Mouse (Mus musculus) lung, embryonic 14.5 days (tissue): ENCODE results near the gene Plrg1. TPM values are rescaled to one million over a fixed set of nuclear protein-coding genes. Genes with fewer than 3 reads are reported as not detected.

Source experiments
- ATAC-seq: fragments of 200-750 bp; cut with Nextera tagmentation; 2 replicates; pipeline ENCODE4 v1.8.0; 2017; ENCODE audit warnings: mild to moderate bottlenecking, moderate TSS enrichment, moderate library complexity; ENCODE audit not compliant: insufficient read depth
- DNase-seq: peaks from one replicate; pipeline ENCODE4 v3.0.0-alpha.2; 2015
- H3K27ac ChIP-seq: fragments of 300-500 bp; sonication (generic); 2 replicates; pipeline ENCODE4 v1.5.1; 2014; ENCODE audit warnings: low read depth, mild to moderate bottlenecking, moderate library complexity
- H3K27me3 ChIP-seq: fragments of 300-500 bp; sonication (generic); 2 replicates; pipeline ENCODE4 v1.6.1; 2014; ENCODE audit warnings: low read length, control low read depth; ENCODE audit not compliant: insufficient read depth
- H3K36me3 ChIP-seq: fragments of 300-500 bp; sonication (generic); 2 replicates; pipeline ENCODE4 v1.6.1; 2014; ENCODE audit warnings: control low read depth; ENCODE audit not compliant: insufficient read depth
- H3K4me1 ChIP-seq: fragments of 300-500 bp; sonication (generic); 2 replicates; pipeline ENCODE4 v1.6.1; 2014; ENCODE audit warnings: antibody characterized with exemption, control low read depth; ENCODE audit not compliant: insufficient read depth
- H3K4me2 ChIP-seq: fragments of 300-500 bp; sonication (generic); 2 replicates; pipeline ENCODE4 v1.6.1; 2014; ENCODE audit warnings: mild to moderate bottlenecking
- H3K4me3 ChIP-seq: fragments of 300-500 bp; sonication (generic); 2 replicates; pipeline ENCODE4 v1.5.1; 2014; ENCODE audit warnings: low read depth, low read length
- H3K9ac ChIP-seq: fragments of 300-500 bp; sonication (generic); 2 replicates; pipeline ENCODE4 v1.6.1; 2014
- H3K9me3 ChIP-seq: fragments of 300-500 bp; sonication (generic); 2 replicates; pipeline ENCODE4 v1.6.1; 2016; ENCODE audit warnings: low read depth, low read length, control low read depth
- CTCF ChIP-seq: IDR thresholded peaks from 2 replicates; pipeline ENCODE4 v1.5.1; 2016; ENCODE audit warnings: antibody characterized with exemption, low read depth
- WGBS: fragments of 180-500 bp; shearing (Covaris S2); extraction: QIAGEN DNeasy Blood & Tissue Kit; methylation state at CpG from one replicate; pipeline ENCODE4 v1.1.7; 2014; 5-methylcytosine and 5-hydroxymethylcytosine counted together
- polyA plus RNA-seq: library from polyadenylated mRNA; unstranded; fragments of >200 nt; fragmentation: Nextera tagmentation; extraction: Ambion mirVana; gene quantifications from 2 replicates; pipeline ENCODE4 v1.2.1, GENCODE M21; 2014

Plrg1 gene
- polyA plus RNA-seq, 1 experiment from 2014 or later = 114 TPM

GRCm38 (mm10) chr3:83016236-83016635 lies 39.1 kb upstream of the Plrg1 start:
- H3K27ac ChIP-seq = no peak overlapping the region
- ATAC-seq (no peak), DNase-seq (no peak)
- no peak overlapping the region for H3K4me2 ChIP-seq
- no peaks in the 10 kb centered on the region for H3K4me1 ChIP-seq
- H3K36me3 ChIP-seq = no peaks in the 10 kb centered on the region
- 63% methylated on average over 1 of the region's 1 CpGs for WGBS
- H3K9ac ChIP-seq = no peak overlapping the region
- TF ChIP-seq CTCF = no peak
- H3K4me3 ChIP-seq = no peak overlapping the region
- no peaks in the 10 kb centered on the region for H3K27me3 ChIP-seq
- no peaks in the 10 kb centered on the region for H3K9me3 ChIP-seq

DNA sequence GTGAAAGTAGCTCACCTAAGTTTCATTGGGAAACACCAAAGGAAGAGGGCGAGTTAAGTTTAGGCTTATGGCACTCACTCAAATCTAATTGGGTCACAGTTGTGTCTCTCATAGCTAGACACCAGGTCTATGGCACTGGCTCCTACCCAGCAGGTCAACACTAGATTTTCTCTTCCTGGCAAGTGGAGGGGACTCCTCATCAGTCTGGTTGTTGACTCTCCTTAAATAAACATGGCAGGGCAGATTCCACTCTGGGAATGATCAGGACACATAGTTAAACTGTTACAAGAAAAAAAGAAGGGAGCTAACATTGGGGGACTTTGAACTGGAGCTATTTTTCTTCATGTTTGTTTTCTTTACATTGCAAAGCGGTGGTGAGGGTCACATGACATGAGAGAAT lies 34.9 kb upstream of the Plrg1 start:
- Histone ChIP-seq H3K27ac (no peak overlapping the region), H3K27me3 (no peaks in the 10 kb centered on the region), H3K4me3 (no peak overlapping the region), H3K9me3 (no peaks in the 10 kb centered on the region), H3K9ac (no peak overlapping the region), H3K4me1 (no peaks in the 10 kb centered on the region), H3K4me2 (no peak overlapping the region), H3K36me3 (no peaks in the 10 kb centered on the region)
- no peak for TF ChIP-seq CTCF
- DNase-seq (no peak), ATAC-seq (no peak)
- WGBS = 57% methylated on average over 2 of the region's 2 CpGs

DNA sequence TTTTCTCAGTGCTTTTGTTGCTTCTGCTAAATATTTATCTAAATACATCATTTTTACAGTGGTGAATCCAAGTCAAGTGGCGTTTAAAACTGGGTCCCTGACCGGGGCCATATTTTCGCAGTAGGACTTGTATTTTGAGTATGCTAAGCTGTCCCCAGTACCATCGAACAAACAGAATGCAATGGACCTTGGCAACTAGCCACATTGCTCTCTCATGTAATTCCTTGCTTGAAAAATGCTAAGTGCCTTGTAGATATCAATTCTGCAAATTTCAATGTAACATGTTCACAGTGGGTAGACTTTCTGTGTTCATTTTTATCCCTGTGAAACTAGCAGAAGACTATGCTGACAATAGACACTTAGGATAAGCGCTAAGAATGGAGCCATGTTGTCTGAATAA lies 34.1 kb upstream of the Plrg1 start:
- Histone ChIP-seq H3K36me3 (no peaks in the 10 kb centered on the region), H3K4me2 (no peak overlapping the region), H3K4me3 (no peak overlapping the region), H3K4me1 (no peaks in the 10 kb centered on the region), H3K27me3 (no peaks in the 10 kb centered on the region), H3K27ac (no peak overlapping the region), H3K9ac (no peak overlapping the region), H3K9me3 (no peaks in the 10 kb centered on the region)
- DNase-seq (peak; percentile 25), ATAC-seq (no peak)
- 78% methylated on average over 5 of the region's 5 CpGs for WGBS
- TF ChIP-seq CTCF = no peak

GRCm38 (mm10) chr3:83025036-83025435 lies 30.3 kb upstream of the Plrg1 start:
- H3K9me3 ChIP-seq = no peaks in the 10 kb centered on the region
- WGBS = 75% methylated on average over 6 of the region's 6 CpGs
- H3K4me1 ChIP-seq = no peaks in the 10 kb centered on the region
- DNase-seq (no peak), ATAC-seq (no peak)
- H3K4me3 ChIP-seq = no peak overlapping the region
- no peaks in the 10 kb centered on the region for H3K27me3 ChIP-seq
- H3K36me3 ChIP-seq = no peaks in the 10 kb centered on the region
- H3K27ac ChIP-seq = no peak overlapping the region
- TF ChIP-seq CTCF = no peak
- H3K4me2 ChIP-seq = no peak overlapping the region
- H3K9ac ChIP-seq = no peak overlapping the region

DNA sequence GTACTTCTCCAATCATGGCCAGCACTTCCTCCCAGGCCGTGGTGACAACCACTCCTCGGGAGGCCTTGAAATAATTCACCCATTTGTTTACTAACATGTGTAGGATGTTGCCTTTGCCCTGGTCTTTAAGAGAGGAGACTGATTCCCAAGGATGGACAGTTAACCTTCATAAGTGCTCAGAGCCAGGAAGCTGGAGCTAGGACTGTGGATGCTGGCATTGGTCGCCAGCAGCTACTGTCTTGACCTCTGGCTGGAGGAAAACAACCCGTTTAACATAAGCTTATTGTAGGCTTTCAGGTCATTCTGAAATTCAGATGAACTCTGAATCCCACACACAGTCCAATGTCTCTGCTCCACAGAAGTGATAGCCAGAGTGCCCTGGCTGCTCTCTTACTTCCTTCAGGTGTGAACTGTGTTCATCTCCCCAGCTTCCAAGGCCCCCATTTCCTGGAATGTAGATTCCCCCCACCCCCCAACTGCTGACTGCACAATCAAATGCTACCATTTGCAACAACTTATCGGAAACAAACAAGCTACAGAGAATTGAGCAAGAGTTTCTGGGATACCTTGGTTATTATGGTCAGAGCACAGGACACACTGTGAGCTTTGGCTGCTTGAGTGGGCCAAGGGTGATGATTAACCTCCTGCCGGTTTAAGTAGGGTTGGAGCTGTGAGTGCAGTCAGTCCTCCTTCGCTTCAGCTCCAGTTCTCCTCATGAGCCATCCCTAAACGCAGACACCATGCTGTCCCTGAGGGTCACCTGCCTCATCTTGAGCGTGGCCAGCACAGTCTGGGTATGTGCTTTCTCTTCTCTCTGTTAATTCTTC lies 29.6 kb upstream of the Plrg1 start, which contains the start of gene Fga:
Gene Fga, plus strand, starts transcription at position 602 of the 827 bp plus-strand sequence.
- ATAC-seq (no peak), DNase-seq (no peak)
- Histone ChIP-seq H3K4me1 (no peaks in the 10 kb centered on the region), H3K36me3 (no peaks in the 10 kb centered on the region), H3K27ac (no peak within 1 kb of the TSS), H3K9me3 (no peaks in the 10 kb centered on the region), H3K27me3 (no peaks in the 10 kb centered on the region), H3K4me3 (no peak within 1 kb of the TSS), H3K9ac (no peak within 1 kb of the TSS), H3K4me2 (no peak within 1 kb of the TSS)
- TF ChIP-seq CTCF = no peak
- 69% methylated on average over 9 of the region's 9 CpGs for WGBS

DNA sequence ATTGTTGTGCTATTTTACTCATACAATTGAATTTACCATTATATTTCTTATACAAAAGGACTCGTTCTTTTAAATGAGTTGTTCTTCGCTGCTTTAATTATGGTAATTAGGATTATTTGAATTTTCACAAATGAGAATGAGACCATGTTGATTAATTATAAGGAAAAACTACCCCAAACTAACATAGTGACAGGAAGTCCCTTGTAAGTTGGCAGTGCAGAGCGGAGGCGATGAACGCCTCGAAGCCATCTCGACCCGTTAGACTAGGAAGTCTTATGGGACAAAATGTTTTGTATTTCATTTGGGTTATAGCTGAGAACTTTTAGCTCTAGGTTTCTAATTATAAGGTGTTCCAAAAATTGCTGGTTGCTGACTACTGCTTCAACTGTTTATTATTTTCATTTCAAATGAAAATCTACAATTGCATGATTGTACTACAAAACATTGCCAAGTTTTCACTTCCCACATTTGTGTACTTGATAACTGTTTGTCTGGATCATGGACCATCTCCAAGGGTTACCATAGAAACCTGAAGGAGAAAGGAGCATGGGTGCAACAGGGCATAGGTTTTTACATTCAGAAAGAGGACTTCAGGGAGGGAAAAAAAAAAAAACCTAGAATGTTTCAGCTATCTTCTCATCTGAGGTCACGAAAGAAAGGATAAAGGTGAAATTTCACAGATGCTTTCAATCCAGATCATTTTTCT lies 27.6 kb upstream of the Plrg1 start:
- no peaks in the 10 kb centered on the region for H3K9me3 ChIP-seq
- no peak overlapping the region for H3K9ac ChIP-seq
- H3K4me1 ChIP-seq = no peaks in the 10 kb centered on the region
- WGBS = 87% methylated on average over 9 of the region's 9 CpGs
- no peak overlapping the region for H3K4me2 ChIP-seq
- H3K36me3 ChIP-seq = no peaks in the 10 kb centered on the region
- no peaks in the 10 kb centered on the region for H3K27me3 ChIP-seq
- H3K4me3 ChIP-seq = no peak overlapping the region
- DNase-seq (no peak), ATAC-seq (no peak)
- TF ChIP-seq CTCF = no peak
- H3K27ac ChIP-seq = no peak overlapping the region

DNA sequence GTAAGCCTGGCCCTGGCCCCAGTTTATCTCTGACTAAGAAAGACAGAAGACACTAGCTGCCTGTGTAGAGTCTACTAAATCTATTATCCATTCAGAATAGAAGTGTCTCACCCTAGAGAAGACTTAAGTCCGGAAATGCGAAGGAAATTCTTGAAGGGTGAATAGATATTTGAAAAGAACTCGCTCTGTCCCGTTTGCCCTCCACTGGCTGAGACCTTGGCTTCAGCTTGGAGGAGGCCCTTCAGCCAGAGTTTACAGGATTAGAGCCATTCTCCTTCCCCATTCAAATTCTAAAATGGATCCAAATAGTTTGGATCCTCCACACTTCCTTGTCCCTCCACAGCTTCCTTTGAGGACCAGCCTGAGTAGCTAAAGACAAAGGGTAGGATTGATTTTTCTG lies 25.0 kb upstream of the Plrg1 start:
- no peak overlapping the region for H3K9ac ChIP-seq

More for the DNA sequence above, 25.0 kb upstream of the Plrg1 start:
- Histone ChIP-seq H3K36me3 (no peaks in the 10 kb centered on the region), H3K4me3 (no peak overlapping the region), H3K27ac (no peak overlapping the region), H3K4me1 (no peaks in the 10 kb centered on the region), H3K4me2 (no peak overlapping the region), H3K9me3 (no peaks in the 10 kb centered on the region), H3K27me3 (no peaks in the 10 kb centered on the region; the same call in 1 of the 2 replicates)
- WGBS = 82% methylated on average over 4 of the region's 4 CpGs
- no peak for TF ChIP-seq CTCF
- DNase-seq (no peak), ATAC-seq (no peak)
